Comparison of ENCODE assay signal across 8 mouse cellular contexts in genomic region chr2:25303931-25304656, GRCm38 (mm10). TPM values are rescaled to one million over a fixed set of nuclear protein-coding genes. Genes with fewer than 3 reads are reported as not detected.
DNase-seq lines count a peak whose midpoint lies in the region; ATAC-seq and TF ChIP-seq lines count a peak whose summit lies in the region.

No protein-coding gene starts in this region.

- no peak overlapping the region for H3K9ac ChIP-seq in forebrain, embryonic 16.5 days (replicated peaks; ENCODE audit: low read depth, low read length)

- H3K4me2 ChIP-seq in forebrain, embryonic 16.5 days (ENCODE audit: low read length) = peak overlapping the region; percentile 91

- peak overlapping the region; percentile 60; the same call in 1 of the 2 replicates for H3K4me3 ChIP-seq in heart, embryonic 10.5 days
- peak overlapping the region; percentile 61; the same call in 1 of the 2 replicates for H3K4me3 ChIP-seq in forebrain, embryonic 16.5 days (replicated peaks; ENCODE audit: low read length)
- H3K4me3 ChIP-seq in midbrain, embryonic 10.5 days = peak overlapping the region; percentile 61
- no peak overlapping the region for H3K4me3 ChIP-seq in gastrocnemius, adult 2 months

- no peaks in the 10 kb centered on the region for H3K36me3 ChIP-seq in heart, embryonic 10.5 days
- H3K36me3 ChIP-seq in forebrain, embryonic 16.5 days (ENCODE audit: control insufficient read depth, insufficient read depth) = no peaks in the 10 kb centered on the region
- H3K36me3 ChIP-seq in midbrain, embryonic 10.5 days = no peaks in the 10 kb centered on the region

- no peaks in the 10 kb centered on the region for H3K9me3 ChIP-seq in heart, embryonic 10.5 days
- no peaks in the 10 kb centered on the region for H3K9me3 ChIP-seq in forebrain, embryonic 16.5 days (ENCODE audit: control insufficient read depth, low read length)
- no peaks in the 10 kb centered on the region for H3K9me3 ChIP-seq in midbrain, embryonic 10.5 days (replicated peaks)

- intact Hi-C loops in heart, postnatal 14 days (cut with DNase I) = no loop called here
- intact Hi-C loops in gastrocnemius, adult 2 months (cut with DNase I) = no loop called here

- no peak for DNase-seq in heart, embryonic 10.5 days (ENCODE audit: low spot score)
- no peak for DNase-seq in heart, postnatal 14 days
- peak; percentile 90 for DNase-seq in cerebellum, adult 11-12 months
- DNase-seq in midbrain, embryonic 10.5 days (ENCODE audit: low spot score) = no peak
- DNase-seq in gastrocnemius, adult 2 months = no peak
- DNase-seq in kidney, postnatal 36 days = no peak

- TF ChIP-seq CTCF in gastrocnemius, adult 2 months (IDR thresholded peaks at IDR 0.05) = no peak

- H3K4me1 ChIP-seq in heart, embryonic 10.5 days = peaks cover 9% of the 10 kb centered on the region
- H3K4me1 ChIP-seq in forebrain, embryonic 16.5 days (replicated peaks; ENCODE audit: control insufficient read depth, insufficient read depth, low read length) = peaks cover 13% of the 10 kb centered on the region
- peaks cover 18% of the 10 kb centered on the region for H3K4me1 ChIP-seq in midbrain, embryonic 10.5 days

- H3K27me3 ChIP-seq in heart, embryonic 10.5 days (ENCODE audit: insufficient read depth, poor library complexity, severe bottlenecking) = peaks cover 70% of the 10 kb centered on the region
- H3K27me3 ChIP-seq in forebrain, embryonic 16.5 days (replicated peaks; ENCODE audit: control insufficient read depth, insufficient read depth, low read length) = peaks cover 31% of the 10 kb centered on the region
- peaks cover 66% of the 10 kb centered on the region for H3K27me3 ChIP-seq in midbrain, embryonic 10.5 days (ENCODE audit: low read depth, poor library complexity, severe bottlenecking)

- ATAC-seq in forebrain, embryonic 16.5 days = 0 out of 2 replicates have a peak, but pooled peaks have one; percentile 2
- no peak for ATAC-seq in megakaryocyte progenitor cell, adult 5-6 weeks (replicated peaks; ENCODE audit: poor library complexity)

- no peak overlapping the region for H3K27ac ChIP-seq in heart, embryonic 10.5 days
- H3K27ac ChIP-seq in forebrain, embryonic 16.5 days (ENCODE audit: low read length) = no peak overlapping the region
- no peak overlapping the region for H3K27ac ChIP-seq in midbrain, embryonic 10.5 days (replicated peaks)
- no peak overlapping the region for H3K27ac ChIP-seq in gastrocnemius, adult 2 months

- 66% methylated on average over 7 of the region's 7 CpGs for WGBS in heart, embryonic 10.5 days
- WGBS in forebrain, embryonic 16.5 days = 69% methylated on average over 7 of the region's 7 CpGs
- 75% methylated on average over 7 of the region's 7 CpGs for WGBS in midbrain, embryonic 10.5 days

RNA-seq across cellular contexts. Expression of gene Lrrc26, which starts 14.4 kb away (rescaled TPM):
- not detected in 2 replicates for polyA plus RNA-seq in heart, embryonic 10.5 days (2016; fragmentation: Nextera tagmentation; extraction: Ambion mirVana)
- total RNA-seq in heart, postnatal 14 days (2021) = under 1 TPM in 1 of 2 experiments, not detected in 1; 0.55 TPM
- polyA plus RNA-seq in forebrain, embryonic 16.5 days (2015; fragmentation: Nextera tagmentation; extraction: Ambion mirVana) = 0.21 TPM in 1 of 2 replicates, not detected in the other
- polyA plus RNA-seq in midbrain, embryonic 10.5 days (2016; fragmentation: Nextera tagmentation; extraction: Ambion mirVana) = not detected in 2 replicates
- total RNA-seq in gastrocnemius, adult 2 months (2021) = not detected
- total RNA-seq in megakaryocyte progenitor cell, adult 5-6 weeks (2015) = not detected in 2 replicates
- not detected in 2 replicates for total RNA-seq in megakaryocyte progenitor cell, adult 5-6 weeks (2017)

RNA-seq across cellular contexts. Expression of gene Grin1, which starts 14.9 kb away (rescaled TPM):
- polyA plus RNA-seq in heart, embryonic 10.5 days (2016; fragmentation: Nextera tagmentation; extraction: Ambion mirVana) = 0.93 TPM in 1 of 2 replicates, not detected in the other
- total RNA-seq in heart, postnatal 14 days (2021) = not detected
- 19.0 and 29.4 TPM in 2 replicates for polyA plus RNA-seq in forebrain, embryonic 16.5 days (2015; fragmentation: Nextera tagmentation; extraction: Ambion mirVana)
- polyA plus RNA-seq in midbrain, embryonic 10.5 days (2016; fragmentation: Nextera tagmentation; extraction: Ambion mirVana) = 1.5 and 1.8 TPM in 2 replicates
- total RNA-seq in gastrocnemius, adult 2 months (2021) = not detected
- not detected in 2 replicates for total RNA-seq in megakaryocyte progenitor cell, adult 5-6 weeks (2015)
- total RNA-seq in megakaryocyte progenitor cell, adult 5-6 weeks (2017) = not detected in 2 replicates

RNA-seq across cellular contexts. Expression of gene Tmem210, which starts 16.1 kb away (rescaled TPM):
- not detected in 2 replicates for polyA plus RNA-seq in heart, embryonic 10.5 days (2016; fragmentation: Nextera tagmentation; extraction: Ambion mirVana)
- total RNA-seq in heart, postnatal 14 days (2021) = not detected
- not detected in 2 replicates for polyA plus RNA-seq in forebrain, embryonic 16.5 days (2015; fragmentation: Nextera tagmentation; extraction: Ambion mirVana)
- not detected in 2 replicates for polyA plus RNA-seq in midbrain, embryonic 10.5 days (2016; fragmentation: Nextera tagmentation; extraction: Ambion mirVana)
- not detected for total RNA-seq in gastrocnemius, adult 2 months (2021)
- not detected in 2 replicates for total RNA-seq in megakaryocyte progenitor cell, adult 5-6 weeks (2015)
- not detected in 2 replicates for total RNA-seq in megakaryocyte progenitor cell, adult 5-6 weeks (2017)

RNA-seq across cellular contexts. Expression of gene Man1b1, which starts 28.0 kb away (rescaled TPM):
- polyA plus RNA-seq in heart, embryonic 10.5 days (2016; fragmentation: Nextera tagmentation; extraction: Ambion mirVana) = 31.7 and 52.3 TPM in 2 replicates
- total RNA-seq in heart, postnatal 14 days (2021) = 10 to 100 TPM; 22.1 to 22.2 TPM
- polyA plus RNA-seq in forebrain, embryonic 16.5 days (2015; fragmentation: Nextera tagmentation; extraction: Ambion mirVana) = 50.6 and 54.6 TPM in 2 replicates
- polyA plus RNA-seq in midbrain, embryonic 10.5 days (2016; fragmentation: Nextera tagmentation; extraction: Ambion mirVana) = 55.6 and 62.8 TPM in 2 replicates
- 10 to 100 TPM; 12.9 to 16.0 TPM for total RNA-seq in gastrocnemius, adult 2 months (2021)
- total RNA-seq in megakaryocyte progenitor cell, adult 5-6 weeks (2015) = 19.1 and 23.4 TPM in 2 replicates
- total RNA-seq in megakaryocyte progenitor cell, adult 5-6 weeks (2017) = 42.5 and 52.1 TPM in 2 replicates

RNA-seq across cellular contexts. Expression of gene Anapc2, which starts 31.8 kb away (rescaled TPM):
- polyA plus RNA-seq in heart, embryonic 10.5 days (2016; fragmentation: Nextera tagmentation; extraction: Ambion mirVana) = 101 and 113 TPM in 2 replicates
- 10 to 100 TPM; 44.0 to 44.1 TPM for total RNA-seq in heart, postnatal 14 days (2021)
- polyA plus RNA-seq in forebrain, embryonic 16.5 days (2015; fragmentation: Nextera tagmentation; extraction: Ambion mirVana) = 150 and 159 TPM in 2 replicates
- polyA plus RNA-seq in midbrain, embryonic 10.5 days (2016; fragmentation: Nextera tagmentation; extraction: Ambion mirVana) = 141 and 153 TPM in 2 replicates
- 10 to 100 TPM; 29.7 to 32.3 TPM for total RNA-seq in gastrocnemius, adult 2 months (2021)
- total RNA-seq in megakaryocyte progenitor cell, adult 5-6 weeks (2015) = 28.3 and 34.4 TPM in 2 replicates
- total RNA-seq in megakaryocyte progenitor cell, adult 5-6 weeks (2017) = 36.5 and 42.4 TPM in 2 replicates
